Mouse (Mus musculus) cerebellum, adult (tissue): Measurements from ENCODE around the gene Ahsg.

Experiments used
- ATAC-seq: cut with Nextera tagmentation; 2 replicates; pipeline ENCODE4 v1.9.2; 2017; ENCODE audit warnings: mild to moderate bottlenecking, moderate library complexity, mixed read lengths; ENCODE audit not compliant: insufficient number of reproducible peaks, low FRiP score, low TSS enrichment

Gene Ahsg

DNA sequence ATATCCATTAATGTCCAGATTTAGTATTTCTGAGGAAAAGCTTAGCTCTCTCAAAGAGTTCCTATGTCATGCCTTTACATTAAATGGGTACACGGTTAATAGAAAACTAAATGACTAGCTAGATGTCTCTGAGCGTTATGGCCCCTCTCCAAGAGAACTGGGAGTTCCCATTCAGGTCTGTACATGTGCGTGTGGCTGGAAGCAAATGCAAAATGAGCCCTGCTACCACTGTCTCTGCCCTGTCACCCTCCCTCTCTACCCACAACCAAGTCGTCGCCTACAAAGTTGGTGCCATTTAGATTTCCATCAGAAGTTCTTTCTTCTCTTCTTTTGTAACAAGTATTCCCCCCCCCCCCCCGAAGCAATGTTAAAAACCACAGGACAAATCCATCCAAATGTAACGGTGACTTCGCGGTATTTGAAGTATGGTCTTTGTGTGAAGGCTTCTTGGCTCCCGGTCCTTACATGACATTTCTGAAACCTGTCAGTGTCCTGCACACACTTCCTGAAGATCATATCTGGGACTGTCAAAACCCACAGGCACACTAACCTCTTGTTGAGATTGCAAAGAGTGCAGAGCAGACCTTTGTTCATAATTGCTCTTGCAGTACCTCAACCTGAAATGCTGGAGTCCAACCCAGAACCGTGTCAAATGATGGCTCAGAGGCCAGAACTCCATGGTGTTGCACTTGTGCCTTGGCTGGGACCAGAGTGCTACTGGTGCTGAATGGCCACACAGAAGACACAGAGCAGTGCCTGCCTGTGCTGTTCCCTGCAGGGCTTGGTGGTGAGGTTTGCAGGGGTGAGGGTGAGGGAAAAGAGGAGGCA is at the start of gene Ahsg:
Gene Ahsg (plus strand): TSS at position 595 of the 828 bp plus-strand sequence.
- ATAC-seq = no peak

DNA sequence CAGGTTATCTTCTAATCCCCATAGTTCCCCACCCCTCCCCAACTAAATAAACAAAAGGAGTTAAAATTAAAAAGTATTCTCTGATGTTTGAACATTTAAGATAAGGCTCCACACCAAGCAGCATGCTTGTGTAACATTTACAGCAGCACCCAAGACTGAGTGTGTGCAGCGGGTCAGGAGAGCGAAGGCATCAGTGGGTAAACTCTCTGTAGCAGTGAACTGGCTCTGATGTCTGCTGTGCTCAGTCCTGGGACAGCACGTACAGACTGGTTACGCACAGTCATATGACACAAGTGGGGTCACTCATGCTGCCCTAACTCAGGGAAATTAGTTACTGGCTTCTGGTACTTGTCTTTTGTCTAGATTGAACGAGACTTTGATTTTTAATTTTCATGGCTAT is 48.2 kb upstream of the Ahsg start:
- no peak for ATAC-seq

DNA sequence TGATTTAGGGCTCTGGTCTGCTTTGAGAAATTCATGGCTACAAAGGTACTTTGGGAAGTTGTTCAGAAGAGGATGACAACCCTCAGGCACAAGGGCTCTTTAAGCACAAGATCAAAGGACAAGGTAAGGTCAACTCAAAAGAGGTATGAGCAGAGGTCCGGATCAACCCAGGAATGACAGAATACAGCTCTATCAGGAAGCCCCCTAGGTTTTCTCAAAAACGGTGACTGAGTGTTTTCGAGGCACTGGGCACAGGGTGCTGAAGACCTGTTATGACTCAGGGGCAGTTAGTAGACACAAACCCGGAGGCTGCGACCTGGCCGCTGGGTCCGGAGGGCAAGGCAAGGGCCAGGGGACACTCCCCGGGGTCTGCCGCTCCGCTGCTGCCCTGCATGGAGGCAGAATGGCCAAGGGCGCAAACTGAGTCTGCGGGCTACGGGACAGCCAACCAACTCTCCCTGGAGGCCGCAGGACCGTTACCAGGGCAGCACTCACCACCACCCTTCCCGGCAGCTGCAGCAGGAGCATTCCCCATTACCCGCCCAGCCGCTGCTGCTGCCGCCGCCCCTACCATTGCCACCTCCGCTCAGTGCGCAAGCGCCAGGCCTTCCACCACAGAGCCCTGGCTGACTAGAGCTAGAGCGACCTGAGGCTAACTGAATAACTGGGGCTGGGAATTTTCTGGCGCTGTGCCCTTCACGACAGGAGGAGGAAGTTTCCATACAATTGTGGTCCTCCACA is 46.8 kb upstream of the Ahsg start:
- peak; percentile 92 for ATAC-seq

DNA sequence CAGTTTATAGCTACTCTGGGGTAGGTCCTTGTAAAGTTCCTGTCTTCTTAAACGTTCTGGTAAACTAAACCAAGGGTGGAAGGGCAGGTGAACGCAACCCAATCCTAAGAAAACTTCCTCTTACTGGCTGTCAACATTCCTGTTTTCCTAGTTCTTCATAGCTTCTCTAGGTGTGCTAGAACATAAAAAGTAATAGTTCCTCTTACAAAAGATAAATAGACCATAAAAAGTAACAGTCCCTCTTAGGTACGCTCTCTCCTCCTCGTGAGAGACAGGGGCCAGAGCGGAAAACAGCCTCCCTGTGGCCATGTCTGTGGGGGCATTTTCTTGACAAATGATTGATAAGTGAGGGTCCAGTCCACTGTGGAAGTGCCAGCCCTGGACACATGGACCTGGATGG is 46.2 kb upstream of the Ahsg start:
- no peak for ATAC-seq

DNA sequence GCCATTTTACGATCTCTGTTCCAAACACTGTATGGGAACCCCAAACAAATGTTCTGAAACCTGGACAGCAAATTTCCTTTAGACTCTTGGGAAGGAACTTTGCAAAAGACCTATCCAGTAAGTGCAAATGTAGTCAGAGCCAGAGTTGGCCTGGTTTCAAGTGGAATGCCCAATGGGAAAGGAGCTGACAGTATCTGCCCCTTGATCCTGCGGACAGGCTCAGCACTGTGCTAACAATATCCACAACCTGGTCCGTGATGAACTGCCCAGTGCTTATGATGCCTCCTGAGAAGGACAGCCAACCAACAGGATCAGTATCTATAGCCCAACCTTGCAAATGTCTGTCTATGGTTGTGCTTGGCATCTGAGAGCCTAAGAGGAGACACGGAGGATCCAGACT is 45.6 kb upstream of the Ahsg start:
- no peak for ATAC-seq

DNA sequence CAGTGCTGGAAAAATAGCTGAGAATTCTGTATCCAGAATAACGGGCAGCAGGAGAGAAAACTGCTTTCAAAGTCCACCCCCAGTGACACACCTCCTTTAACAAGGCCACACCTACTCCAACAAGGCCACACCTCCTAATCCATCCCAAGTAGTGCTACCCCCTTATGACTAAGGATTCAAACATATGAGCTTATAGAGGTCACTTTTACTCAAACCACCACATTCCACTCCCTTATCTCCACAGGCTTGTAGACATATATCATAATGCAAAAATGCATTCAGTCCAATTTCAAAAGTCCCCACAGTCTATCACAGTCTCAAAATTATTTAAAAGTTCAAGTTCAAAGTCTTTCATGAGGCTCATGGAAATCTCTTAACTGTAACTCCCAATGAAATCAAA is 43.4 kb upstream of the Ahsg start:
- no peak for ATAC-seq

DNA sequence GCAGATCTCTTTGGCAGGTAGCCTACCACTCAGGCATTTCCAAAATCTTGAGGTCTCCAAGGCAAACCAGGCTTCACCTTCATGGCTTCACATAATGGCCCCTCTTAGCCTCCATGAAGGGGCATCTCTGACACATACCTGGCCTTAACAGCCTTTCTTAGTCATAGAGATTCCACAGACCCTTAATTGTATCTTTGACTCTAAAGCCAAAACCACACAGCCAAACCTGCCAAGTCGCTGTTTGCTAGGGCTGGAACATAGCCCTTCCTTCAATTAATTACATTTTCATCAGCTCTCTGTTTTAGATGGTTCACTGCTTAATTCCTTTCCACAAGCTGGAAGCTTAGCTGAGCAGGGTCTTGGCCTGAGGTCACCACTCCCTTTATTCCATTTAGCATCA is 42.7 kb upstream of the Ahsg start:
- ATAC-seq = no peak

DNA sequence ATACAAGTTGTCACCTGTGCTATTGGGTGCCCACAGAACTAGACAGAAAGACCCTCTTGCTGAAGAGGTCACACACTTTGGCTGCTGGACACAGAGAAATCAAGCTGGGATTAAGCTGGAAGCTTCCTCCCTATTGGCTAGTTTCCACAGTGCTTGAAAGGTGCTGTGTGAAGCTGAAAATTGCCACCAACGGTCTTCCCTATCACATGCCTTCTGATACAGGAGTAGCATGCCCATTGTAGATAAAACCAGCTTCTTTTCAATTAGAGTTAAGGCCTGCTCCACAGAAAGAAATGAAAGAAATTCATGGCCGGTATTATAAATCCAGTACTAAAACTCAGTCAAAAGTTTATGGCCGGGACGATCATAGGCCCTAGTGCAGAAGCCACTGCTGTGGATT is 38.4 kb upstream of the Ahsg start:
- no peak for ATAC-seq

DNA sequence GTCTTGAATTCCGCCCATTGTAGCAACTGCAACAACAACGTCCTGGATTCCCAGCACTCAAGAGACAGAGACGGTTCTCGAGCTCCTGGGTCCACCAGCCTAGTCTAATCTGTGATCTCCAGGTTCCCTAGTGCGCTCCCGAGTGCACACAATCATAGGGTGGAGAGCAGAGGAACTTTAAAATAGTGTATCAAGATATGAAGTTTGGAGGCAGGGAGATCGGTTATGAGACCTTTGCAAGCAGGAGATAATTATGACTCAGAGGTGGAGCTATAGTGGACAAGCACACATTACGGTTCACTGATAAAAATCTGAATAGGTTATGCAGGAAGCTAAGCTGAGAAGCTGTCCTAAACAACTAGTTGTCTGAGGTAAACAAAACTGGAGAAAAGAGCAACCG is 34.3 kb upstream of the Ahsg start:
- no peak for ATAC-seq

DNA sequence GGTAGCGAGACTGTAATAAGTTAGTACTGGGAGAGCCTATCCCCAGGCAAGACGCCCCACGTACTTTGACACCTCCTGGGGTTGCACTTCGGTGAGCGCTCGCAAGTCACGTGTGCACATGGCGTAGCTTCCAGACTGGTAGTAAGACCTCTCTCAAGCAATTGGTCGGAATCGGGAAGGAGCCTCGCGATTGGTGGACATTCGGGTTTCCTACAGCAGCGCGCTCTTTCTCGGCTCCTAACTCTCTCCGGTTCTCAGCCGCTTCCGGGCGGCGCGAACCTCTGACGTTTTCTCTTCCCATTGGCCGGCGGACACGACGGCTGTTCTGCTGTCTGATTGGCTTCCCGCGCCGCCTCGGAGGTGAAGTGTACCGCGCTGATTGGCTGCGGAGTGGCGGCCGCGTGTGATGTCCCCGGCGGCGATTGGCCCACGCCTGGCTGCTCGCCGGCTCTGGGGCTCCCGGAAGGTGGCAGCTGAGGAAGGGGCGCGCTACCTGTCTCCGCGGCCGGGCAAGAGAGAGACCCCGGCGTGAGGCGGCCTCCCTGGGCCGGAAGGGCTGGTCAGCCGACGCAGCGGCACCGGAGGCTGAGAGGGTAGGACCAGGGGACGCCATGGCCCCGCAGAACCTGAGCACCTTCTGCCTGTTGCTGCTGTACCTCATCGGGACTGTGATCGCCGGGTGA is 33.5 kb upstream of the Ahsg start, which contains the start of the genes Tbccd1 and Dnajb11:
Gene Tbccd1 (minus strand): TSS at position 239 of the 683 bp plus-strand sequence.
Gene Dnajb11 (plus strand): TSS at position 415 of the 683 bp plus-strand sequence.
- ATAC-seq = peak; percentile 99

DNA sequence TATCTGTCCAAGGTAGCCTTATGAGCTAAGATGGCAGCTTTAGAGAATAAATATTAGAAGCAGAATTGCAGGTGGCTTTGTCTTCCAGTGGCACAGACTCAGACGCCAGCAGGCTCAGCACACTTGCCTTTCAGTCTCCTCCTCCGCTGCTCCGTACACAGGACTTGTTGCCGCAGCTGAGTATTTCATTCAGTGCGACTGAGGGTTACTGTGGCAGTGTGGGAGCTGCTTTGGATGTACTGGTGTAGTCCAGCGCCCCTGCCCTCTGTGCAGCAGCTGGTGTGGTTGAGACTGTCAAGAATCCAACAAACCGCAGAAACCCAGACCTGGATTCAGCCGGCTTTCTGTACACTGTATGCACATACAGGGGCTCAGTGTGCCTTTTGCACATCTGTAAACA is 18.7 kb upstream of the Ahsg start:
- no peak for ATAC-seq

DNA sequence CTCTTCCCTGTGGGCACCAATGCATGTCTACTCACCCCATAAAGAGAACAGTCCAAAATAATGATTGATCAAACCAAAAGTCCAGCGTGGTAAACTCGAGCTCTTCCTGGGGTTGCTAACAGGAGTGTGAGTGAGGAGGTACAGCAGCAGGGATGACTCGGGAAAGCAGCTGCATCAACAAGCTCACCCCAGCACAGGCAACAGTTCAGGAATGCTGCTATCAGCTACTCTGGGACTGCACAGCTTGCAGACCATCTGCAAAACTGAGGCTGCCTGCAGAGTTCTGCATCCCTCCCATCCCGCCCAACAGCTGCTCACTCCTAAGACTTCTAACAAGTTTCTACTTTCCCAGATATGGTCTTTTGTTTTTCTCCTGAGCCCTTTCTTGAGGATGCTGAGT is 17.7 kb upstream of the Ahsg start:
- no peak for ATAC-seq

DNA sequence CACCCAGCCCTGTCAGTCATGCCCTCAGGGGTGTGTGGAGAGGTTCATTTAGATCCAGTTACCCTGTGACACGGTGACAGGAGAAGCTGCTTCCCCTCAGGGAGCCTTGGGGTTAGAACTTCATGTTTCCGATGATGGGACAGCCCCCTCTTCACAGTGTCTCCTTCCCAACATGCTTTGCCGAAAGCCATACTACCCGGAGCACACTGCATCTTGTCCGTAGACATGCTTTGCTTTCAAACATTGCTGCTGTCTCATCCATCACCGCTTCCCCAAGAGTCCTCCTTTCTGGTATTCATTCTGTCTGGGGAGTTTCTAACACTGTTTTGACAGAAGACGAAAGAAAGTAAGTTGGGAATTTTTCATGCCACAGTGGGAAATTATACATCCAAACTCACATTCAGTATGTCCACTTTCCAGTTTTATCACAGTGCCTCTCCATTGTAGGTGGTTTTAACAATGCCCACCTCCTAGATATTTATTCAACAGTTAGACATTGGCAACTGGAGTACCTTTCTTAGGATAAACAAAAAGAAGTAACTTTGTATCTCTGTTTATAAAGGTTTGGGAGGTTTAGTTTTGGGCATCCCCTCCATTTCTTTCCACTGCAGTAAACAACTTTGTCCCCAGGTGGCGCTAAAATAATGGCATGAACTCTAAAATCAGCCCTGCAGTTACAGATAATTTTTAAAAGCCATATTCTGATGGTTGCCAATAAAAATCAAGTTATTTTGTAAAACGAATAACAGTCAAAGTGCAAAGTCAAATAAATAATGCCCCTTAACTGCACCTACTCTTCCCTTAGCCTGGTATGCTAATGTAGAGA is 14.6 kb upstream of the Ahsg start:
- ATAC-seq = no peak

DNA sequence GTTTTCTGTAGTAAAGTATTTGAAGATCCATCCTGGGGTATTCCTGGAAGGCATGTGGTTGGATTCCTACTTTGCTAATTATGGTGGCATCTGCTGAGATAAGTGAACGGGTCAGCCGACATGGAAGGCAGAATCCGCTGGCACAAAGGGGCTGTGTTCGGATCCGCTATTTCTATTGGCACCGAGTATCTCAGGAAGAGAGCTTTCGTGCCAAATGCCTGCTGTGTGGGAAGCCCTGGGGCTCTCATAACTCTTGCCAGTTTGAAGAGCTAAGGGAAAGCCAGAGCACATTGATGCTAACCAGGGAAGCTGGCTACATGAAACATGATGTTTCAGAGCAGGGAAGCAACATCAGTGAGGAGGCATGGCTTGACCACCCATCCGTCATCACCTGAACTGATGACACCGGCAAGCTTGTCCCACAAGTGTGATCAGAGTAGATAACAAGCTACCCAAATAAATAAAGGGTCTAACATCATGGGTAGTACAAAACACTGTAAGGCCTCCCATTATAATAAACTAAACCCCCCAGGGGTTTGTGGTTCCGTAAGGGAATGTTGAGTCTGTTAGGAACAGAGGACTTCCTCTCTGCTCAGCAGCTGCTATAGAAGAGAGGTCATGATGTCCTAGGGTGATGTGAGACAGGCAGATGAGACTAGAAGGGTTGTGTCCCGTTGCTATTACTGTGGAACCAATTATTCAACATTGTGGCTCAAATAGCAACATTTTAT is 13.3 kb upstream of the Ahsg start:
- no peak for ATAC-seq

DNA sequence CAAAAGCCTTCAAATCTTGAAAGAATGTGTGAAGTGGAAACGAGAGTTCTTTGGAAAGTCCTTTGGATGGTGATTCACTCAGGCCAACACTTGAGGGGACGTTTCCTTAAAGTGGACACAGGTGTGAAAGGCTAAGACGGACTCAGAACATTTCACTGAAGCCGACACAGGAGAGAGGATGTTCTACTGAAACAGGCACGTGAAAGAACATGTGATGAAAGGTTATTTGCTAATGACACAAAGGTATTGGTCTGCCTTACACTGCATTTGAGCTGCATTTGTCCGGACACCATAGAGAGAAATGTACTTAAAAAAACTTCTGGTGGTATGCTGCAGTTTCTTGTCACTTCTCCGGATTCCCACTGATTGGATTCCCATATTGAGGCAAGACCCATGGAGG is 12.4 kb upstream of the Ahsg start:
- ATAC-seq = no peak

DNA sequence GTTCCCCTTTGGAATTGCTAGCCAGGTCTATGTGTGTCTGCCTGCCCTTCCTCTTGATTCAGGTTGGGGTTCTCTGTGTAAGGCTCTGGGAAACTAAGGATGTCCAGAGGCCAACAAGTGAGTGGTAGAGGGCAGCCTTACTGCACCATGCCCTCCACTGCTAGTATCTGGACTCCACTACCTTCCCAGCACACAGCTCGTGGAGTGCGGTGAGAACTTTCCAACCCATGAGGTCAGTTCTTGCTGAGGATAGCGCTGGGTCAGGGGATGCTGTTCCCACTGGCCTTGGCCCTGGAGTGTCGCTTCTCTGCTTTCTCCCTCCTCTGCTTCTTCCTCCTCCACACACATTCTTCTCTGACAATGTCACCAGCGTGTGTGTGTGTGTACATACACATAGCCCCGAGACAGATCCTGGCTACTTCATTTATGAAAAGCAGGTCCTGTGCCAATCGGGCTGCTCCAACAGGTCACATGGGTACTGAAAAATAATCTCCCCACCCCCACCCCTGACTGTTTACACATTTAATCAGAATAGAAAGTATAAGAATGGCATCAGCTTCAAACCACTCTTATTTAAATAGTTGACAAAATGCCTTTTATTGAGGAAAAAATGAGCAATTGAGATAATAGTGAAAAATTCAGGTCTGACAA is 11.0 kb upstream of the Ahsg start:
- ATAC-seq = no peak

DNA sequence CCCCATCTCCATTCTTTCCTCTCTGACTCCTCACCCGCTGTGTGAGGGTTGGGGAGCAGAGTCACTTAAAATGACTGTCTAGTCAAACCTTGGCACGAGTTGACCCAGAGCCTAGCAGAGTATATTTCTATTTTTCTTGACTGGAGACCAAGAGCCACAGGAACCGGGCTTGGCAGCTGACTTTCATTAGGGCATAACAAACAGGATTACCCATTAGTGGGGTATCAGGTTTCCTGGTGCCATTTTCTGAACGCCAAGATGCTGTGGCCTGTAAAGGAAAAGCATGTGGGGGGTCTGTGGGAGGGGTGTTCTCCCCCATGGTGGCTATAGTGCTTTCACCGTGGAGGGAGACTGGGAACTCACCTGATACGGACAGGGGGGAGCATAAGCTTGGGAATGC is 10.2 kb upstream of the Ahsg start:
- no peak for ATAC-seq

DNA sequence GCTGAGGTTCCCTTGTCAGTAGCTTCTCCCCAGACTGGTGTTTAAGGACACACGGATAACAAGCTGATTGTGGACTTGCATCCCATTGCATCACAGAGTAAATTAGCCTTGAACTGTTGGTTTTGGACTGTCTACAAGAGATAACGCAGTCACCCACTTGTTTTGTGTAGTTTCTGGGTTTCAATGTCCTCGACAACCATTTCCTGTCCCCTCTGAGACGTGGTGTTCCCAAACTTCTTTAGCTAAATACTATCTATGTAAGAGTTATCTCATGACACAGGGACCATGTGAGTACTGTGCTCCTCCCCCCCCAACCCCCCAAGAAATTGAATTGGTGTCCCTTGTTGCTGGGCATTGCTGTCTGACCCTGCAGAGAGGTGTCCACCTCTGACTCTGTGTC is 9.6 kb upstream of the Ahsg start:
- no peak for ATAC-seq

DNA sequence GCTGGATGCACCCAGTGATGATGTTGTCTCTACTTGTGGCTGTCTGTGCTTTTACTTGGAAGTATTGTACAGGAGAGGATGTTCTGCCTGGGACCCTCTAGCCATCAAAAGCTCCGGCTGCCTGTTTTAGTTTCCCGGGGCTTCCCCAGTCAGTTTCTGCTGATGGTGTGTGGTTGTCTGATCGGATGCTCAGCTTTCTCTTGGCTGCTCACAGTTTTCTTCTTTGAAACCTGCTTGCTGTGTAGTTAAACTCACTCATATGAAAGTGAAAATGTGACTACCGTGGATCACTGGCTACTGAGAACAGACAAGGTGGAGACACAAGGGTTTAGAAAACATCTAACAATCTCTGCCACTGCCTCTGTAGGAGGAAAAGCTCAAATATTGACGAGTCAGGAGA is 7.6 kb upstream of the Ahsg start:
- ATAC-seq = no peak
